Mouse (Mus musculus): ENCODE data around the gene Slc25a47.

Gene Slc25a47

DNA sequence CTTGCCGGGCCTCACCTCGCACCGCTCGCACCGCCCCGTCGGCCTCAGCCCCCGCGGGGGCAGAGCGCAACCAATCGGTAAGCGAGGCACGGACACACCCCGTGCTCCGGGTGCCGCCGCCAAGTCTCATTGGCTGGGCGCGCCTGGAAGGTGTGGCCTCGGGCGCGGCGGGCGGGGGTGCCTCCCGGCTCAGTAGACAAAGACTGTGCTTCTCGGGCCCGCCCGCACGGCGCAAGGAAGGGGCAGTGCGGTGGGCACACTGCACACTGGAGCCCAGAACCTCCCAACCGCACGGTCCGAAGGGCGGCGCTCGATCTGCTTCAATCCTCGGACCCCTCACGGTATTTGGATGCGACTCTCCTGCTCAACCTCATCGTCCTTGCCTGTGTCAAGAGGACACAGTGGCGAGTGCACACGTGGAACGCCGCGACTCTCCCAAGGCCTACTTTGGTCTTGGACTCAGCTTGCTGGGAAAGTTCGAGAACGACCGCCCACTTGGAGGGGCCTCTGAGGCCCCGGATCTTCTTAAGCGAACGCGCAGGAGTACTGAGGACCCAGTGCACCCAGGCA lies at the start of gene Slc25a47, which contains the start of gene Slc25a29:
Gene Slc25a47, plus strand, starts transcription at position 207 of the 570 bp plus-strand sequence.
Gene Slc25a29, minus strand, starts transcription at position 44 of the 570 bp plus-strand sequence.
- DNase-seq (ENCODE audit: low spot score): peak; percentile 93

DNA sequence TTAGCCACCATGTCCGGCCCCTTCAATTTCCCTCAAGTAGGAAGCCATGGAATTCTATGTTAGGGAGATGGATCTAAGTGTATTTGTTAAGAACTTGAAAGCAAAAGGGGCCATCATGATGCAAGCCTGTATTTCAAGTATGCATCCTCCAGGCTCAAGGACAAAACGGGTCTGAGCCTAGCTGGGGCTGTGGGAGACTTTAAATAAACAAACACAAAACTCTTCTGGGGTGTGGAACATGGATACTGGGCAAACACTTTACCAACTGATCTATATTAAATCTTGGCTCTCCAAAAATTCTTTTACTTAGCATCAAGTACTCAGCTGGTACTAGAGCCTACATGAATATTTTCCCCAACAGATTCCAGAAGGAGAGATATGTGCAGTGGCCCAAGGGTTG lies 48.5 kb upstream of the Slc25a47 start:
- DNase-seq (ENCODE audit: low spot score): no peak

DNA sequence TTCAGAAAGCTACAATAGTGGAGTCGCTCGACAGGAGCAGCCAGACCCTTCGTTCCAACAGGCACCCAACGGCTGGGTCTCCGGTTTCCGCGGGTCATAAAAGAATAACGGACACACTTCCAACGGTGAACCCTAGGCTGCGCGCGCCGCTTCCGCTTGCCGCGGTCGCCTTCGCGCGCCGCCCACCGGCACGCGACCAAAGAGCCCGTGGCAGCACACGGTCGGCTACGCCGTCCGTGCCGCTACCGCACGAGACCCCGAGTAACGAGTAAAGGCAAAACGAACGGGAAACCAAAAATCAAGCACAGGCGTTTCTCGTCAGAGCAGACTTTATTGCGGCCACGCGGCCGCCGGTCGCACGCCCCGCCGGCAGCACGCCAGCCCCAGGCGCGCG lies 43.7 kb upstream of the Slc25a47 start:
- peak; percentile 64 for DNase-seq (ENCODE audit: low spot score)

DNA sequence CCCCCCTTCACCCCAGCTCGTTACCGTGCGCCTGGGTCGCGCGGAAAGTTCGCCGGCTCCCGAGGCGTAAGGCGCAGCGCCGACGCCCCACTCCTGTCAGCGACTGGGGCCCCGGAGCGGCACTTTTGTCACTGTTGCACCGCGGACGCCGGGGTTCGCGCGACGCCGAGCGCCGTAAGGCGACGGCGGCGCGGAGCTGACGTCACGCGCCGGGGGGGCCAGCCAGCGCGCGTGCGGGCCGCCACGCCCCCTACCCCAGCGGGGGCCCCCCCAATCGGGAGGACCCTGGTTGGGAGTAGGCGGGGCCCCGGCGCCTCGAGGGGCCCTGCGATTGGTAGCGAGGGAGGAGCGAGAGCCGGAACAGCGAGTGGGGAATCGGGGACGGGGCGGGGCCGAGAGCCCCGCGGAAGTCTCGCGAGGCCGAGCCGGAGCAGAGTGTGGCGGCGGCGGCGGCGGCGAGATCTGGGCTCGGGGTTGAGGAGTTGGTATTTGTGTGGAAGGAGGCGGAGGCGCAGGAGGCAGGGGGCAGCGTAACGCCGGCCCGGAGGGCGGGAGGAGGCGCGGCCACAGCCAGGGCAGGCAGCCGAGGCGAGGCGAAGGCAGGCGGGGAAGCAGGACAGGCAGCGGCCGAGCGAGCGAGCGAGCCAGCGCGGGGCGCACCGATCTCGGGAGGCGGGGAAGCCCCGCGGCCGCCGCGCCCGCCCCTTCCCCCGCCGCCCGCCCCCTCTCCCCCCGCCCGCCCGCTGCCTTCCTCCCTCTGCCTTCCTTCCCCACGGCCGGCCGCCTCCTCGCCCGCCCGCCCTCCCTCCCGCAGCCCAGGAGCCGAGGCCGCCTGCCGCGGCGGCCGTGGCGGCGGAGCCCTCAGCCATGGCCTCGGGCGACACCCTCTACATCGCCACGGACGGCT lies 43.0 kb upstream of the Slc25a47 start, which contains the start of gene Yy1:
Gene Yy1, plus strand, starts transcription at position 428 of the 907 bp plus-strand sequence.
- peak; percentile 96 for DNase-seq (ENCODE audit: low spot score)

DNA sequence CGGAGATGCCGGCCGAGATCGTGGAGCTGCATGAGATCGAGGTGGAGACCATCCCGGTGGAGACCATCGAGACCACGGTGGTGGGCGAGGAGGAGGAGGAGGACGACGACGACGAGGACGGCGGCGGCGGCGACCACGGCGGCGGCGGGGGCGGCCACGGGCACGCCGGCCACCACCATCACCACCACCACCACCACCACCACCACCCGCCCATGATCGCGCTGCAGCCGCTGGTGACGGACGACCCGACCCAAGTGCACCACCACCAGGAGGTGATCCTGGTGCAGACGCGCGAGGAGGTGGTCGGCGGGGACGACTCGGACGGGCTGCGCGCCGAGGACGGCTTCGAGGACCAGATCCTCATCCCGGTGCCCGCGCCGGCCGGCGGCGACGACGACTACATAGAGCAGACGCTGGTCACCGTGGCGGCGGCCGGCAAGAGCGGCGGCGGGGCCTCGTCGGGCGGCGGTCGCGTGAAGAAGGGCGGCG lies 42.3 kb upstream of the Slc25a47 start:
- no peak for DNase-seq (ENCODE audit: low spot score)

DNA sequence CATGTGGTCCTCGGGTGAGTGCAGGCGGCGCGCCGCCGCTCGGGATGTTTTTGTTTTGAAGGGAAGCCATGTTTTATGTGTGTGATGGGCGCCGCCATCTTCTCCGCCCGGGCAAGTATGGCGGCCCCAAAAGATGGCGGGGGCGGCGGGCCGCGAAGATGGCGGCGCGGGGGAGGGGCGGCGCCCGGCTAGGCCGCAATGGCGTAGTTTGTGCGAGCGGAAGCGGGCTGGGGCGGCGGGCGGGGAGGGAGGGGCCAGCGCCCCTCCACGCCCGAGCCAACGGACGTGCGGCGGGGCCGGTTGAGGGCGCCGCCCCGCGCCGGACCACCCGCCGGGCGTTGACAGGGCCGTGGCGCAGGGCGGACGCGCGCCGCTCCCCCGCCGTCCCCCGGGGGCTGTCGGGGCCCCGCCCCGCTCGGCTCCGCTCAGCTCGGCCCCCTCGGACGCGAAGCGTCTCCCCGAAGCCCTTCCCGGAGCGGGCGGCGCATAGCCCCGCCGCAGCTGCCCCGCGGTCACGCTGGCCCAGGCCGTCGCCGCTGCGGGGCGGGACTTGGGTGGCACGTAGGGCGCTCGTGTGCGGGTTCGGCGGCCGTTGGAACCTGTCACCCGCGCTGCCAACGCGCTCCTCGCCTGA lies 41.7 kb upstream of the Slc25a47 start:
- DNase-seq (ENCODE audit: low spot score): peak; percentile 66

DNA sequence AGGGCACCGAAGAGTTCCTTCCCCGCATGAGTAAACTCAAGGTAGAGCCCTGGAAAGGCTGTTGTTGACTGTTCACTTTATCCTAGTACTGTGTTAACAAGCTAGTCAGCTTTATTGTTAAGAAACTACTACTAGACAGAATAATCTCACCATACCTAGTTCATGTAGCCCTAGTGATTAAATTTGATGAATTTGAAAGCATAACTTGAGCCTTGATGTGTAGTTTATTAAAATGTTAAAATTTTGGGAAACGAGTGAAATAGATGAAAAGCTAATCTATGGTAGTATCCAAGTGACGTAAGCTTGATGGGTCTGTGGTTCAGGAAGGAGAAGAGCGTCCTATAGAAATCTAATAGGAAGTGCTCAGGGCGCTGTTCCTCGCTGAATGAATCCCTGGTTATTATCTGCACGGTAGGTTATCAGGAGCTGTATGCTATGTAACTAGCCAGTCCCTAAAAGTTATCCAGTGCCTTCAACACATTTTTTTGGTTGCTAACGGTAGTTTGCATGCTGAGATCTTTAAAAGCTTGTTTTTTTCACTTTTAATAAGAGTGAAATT lies 40.8 kb upstream of the Slc25a47 start:
- DNase-seq (ENCODE audit: low spot score): no peak

DNA sequence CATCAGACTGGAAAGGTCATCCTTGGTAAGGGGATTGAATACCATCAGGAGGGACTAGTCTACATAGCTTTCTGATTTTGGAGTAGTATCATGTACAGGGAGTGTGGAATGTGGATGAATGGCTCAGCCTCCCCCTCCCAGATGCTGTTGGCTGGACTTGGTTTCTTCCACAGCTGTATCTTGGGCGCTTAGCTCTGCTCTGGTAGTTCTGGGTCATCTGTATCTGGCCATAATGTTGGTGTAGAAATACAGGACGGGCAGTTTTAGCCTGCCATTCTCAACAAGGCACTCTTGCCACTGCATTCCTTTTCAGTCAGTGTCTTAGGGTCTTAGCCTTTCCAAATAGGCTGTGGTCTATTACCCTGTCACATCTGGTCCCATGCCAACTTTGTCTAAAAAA lies 34.2 kb upstream of the Slc25a47 start:
- no peak for DNase-seq (ENCODE audit: low spot score)

DNA sequence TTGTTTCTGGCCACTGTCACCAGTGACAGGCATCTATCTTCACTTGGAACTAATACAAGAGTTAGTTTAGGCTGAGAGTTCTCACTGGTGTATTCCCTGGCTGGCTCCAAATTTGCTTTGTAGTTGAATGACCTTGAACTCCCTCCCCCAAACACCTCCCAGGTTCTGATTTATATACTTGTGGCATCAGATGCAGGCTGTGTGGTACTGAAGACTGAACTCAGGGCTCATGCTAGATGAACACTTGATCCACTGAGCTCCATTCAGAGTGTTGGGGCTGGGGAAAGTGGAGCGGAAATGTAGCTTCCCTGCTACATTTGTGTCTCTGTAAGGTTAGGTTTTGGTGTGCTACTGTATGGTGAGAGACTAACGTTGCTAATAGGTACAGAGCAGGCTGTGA lies 31.5 kb upstream of the Slc25a47 start:
- DNase-seq (ENCODE audit: low spot score): no peak

DNA sequence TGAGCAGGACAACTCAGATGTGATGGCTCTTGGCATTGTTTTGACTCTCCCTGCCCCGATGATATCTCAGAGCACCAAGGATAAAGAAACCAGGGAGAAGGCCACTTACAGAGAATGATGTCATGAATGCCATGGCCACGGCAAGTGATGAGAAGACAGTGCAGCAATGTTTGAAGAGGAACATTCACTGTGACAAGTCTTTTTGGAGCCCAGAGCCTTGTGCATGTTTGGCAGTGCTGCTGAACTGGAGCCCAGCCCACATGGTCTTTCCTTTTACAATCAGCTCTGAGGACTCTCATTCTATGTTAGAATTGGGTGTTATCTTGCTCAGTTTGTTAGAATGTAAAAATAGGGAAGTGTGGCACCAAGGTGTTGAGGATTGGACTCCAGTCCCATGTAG lies 27.4 kb upstream of the Slc25a47 start:
- DNase-seq (ENCODE audit: low spot score): no peak

DNA sequence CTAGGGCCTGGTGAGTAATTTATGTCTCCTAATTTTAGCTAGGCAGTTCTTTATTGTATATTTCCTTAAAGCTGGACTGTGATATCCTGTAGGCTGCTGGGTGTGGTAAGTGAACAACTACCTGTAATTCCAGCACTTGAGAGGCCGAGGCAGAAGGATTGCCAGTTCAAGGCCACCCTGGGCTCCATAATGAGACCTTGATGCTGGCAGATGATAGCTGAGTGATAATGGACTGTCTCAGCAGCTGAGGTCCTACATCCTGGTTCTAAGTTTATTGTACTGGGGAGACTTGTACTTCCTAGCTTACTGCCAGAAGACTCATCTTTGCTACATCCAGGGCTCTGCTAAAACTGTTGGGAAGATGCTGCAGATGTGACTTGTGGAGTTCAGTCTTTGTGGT lies 26.1 kb upstream of the Slc25a47 start:
- no peak for DNase-seq (ENCODE audit: low spot score)

DNA sequence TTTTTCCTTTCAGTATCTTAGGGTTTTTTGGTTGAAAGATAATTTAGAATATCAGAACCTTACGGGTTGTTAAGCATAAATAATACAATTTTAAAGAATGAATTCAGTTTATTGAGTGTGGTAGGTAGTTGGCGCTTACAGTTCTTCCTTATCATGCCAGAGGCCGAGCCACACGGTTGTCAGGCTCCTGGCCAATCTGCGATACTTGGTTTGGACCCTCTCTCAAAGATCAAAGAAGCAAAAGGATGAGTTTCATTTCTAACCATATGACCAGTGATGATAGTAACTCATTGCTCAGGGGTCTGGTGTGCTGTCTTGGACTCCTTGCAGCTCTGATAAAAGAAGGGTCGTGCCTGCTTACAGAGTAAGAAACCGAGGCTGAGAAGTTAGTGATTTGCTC lies 25.5 kb upstream of the Slc25a47 start:
- no peak for DNase-seq (ENCODE audit: low spot score)

DNA sequence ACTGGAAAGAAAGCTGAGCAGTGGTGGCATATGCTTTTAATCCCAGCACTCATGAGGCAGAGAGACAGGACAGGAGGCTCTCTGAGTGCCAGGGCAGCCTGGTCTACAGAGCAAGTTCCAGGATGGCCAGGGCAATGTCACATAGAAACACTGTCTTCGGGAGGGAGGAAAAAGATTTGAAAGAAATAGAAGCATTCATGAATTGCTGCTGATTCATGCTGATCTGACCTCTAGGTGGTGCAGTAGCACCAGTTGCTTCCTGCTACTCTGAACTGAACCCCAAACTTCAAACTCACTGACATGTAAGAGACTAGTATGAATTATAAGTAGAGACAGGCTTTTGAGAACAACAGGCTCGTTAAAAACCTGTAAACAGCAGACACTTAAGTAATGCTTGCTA lies 24.7 kb upstream of the Slc25a47 start:
- DNase-seq (ENCODE audit: low spot score): no peak

DNA sequence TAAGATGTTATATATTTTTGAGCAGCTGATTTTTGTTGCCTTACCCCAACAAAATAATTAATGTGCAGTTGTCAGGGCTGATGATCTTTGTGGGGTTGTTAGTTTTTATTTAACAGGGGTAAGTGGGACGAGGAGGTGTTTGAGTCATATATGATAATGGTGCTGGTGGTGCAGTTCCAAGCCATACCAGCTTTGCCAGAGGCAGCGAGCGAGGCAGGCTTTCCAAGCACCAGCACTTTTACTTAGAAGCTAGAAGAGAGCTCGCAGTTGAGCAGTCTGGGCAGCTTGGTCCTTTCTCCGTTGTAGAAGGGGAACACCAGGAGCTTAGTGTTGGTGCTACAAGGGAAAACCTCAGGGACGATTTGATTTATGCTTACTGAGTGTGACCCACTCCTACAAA lies 23.4 kb upstream of the Slc25a47 start:
- DNase-seq (ENCODE audit: low spot score): no peak

DNA sequence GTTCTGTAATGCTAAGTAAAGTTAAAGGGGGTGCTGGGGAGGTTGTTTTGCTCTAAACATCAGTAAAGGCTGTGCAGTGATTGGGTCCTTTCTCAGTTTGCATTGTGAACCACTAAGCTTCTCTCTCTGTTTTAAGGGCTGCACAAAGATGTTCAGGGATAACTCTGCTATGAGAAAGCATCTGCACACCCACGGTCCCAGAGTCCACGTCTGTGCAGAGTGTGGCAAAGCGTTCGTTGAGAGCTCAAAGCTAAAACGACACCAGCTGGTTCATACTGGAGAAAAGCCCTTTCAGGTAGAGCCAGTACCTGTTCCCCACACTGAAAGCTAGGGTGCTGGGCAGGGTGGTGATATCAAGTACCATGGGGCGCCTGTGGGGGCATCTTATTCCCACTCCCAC lies 21.4 kb upstream of the Slc25a47 start:
- no peak for DNase-seq (ENCODE audit: low spot score)

DNA sequence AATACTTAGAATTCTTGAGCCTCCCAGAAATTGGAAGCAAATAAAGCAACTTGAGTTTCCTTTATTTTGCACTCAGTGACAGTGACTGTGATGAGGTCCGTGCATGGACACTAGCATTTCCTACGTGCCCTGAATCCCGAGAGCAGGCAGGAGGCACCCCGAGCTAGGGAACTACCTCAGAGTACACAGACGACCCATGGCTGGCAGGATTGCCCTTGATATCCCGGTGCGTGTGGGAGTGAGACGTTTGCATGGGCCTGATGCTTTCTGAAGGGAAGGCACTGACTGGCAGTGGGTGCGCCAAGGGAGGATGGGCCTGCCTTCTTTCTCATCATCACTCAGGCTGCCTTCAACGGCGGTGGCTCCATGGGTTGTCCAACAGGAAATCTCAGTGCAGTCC lies 19.3 kb upstream of the Slc25a47 start:
- DNase-seq (ENCODE audit: low spot score): no peak

DNA sequence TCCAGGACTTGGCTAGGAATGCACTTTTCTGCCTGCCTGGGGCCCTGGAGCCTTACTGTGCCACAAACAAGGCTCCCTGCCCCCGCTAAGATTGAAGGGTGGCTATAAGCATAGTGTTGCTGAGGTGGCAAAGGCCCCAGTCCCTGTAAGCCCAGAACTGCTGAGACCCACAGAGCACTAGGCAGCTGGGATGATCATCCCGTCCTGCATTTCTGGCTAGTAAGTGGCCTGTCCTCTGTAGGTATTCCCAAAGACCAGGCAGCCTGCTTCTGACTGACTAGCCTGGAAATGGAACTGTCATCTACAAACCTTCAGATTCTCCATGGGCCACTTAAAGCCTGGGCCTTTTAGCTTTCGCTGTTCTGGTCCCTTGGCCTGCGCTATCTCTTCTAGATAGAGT lies 15.4 kb upstream of the Slc25a47 start:
- no peak for DNase-seq (ENCODE audit: low spot score)

DNA sequence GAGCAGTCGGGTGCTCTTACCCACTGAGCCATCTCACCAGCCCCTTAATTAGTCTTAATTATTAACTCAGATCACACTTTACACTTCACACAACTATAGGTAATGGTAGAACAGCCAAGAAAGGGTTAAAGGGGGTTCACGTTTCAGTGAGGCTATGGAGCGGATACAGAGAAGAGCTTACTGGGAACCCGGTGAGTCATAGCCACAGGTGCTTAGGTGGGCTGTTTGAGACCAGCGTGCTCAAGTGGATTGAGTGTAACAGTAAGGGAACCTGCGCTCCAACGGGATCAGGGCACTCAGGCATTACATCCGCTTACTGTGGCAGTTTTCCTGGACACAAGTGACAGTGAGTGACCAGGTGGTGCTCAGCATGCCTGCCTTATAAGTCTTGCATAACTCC lies 12.8 kb upstream of the Slc25a47 start:
- no peak for DNase-seq (ENCODE audit: low spot score)

DNA sequence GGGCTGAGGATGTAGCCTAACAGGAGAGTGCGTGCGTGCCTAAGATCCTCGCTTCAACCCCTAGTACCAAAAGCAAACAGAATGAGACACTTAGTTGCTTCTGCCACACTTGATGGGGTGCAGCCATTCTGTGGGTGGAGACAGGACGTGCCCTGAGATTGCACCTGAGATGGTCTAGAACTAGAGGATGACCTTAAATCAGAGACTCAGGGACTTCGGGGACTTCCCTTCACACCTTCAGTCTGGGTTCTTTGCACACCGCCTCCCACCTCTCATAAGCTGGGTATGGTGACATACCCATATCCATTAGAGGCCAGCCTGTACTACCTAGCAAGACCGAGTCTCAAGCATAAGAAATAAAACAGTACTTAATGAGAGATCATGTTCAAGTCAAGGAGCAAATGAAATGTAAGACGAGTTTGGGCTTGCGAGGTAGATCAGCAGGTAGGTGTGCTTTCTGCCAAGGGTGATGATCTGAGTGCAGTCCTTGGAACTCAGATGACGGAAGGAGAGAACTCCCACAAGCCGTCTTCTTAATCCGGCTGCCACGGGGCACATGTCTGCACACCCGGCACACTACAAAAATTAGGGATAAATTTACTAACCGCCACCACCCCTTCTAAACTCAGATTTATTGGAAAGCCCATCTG lies 11.5 kb upstream of the Slc25a47 start:
- no peak for DNase-seq (ENCODE audit: low spot score)

DNA sequence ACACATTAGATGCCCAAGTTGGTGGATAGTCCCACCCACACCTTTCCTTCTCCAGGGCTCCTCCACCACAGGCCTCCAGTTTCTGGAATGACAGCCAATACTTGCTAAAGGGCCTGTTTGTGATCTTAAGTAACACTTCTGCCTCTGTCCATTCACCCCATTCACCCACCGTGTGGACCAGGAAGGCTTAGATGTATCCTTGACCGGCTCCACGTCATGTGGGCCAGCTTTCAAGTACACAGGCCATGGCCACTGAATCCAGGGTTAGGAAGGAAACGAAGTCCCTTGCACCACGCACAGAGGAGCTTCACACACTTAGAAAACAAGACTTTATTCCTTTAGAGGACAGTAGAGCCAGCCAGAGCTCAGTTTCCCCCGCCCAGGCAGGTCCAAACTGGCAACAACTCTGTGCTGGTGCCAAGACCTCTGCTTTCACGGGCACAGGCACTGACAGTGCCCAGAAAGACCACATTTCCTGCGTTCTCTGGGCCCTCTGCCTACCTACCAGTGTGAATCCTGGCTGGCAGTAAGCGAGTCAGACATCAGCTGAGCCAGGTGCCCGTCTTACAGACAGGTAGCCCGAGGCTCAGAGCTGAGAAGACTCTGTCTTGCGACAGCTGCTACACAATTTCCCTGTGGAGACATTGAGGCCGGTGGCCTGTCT lies 10.2 kb upstream of the Slc25a47 start:
- DNase-seq (ENCODE audit: low spot score): no peak

DNA sequence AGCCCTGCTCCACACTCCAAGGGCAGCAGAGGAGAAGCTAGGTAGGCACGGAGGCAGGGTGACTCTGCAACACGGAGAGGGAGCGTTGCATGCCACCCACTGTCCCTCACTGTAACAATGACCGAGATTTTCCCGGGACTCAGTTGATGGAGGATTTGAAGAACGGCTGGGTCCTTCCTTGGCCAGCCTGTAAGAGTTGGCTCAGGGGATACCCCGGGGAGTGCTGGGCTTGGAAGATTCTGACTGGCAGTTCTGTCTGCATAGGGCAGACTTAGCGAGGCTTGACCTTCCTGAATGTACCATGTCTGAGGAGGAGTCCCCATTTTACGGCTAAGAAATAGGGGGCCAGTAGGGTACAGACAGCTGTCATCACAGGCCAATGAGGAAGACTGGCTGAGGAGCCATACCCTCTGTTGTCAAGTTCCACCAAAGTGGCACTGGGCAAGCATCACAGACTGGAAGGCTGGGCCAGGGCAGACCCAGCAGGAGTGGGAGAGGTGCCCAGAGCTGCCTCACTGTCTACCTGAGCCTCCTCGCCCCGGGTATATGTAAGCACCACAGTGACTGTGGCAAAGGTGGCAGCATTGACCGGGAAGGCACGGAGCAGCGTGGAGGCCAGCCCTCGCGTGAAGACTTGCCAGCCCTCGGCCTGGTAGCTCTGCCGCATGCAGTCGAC lies 9.4 kb upstream of the Slc25a47 start:
- DNase-seq (ENCODE audit: low spot score): no peak
